Mouse (Mus musculus): Measurements from ENCODE around the gene Fance.

Fance gene

GRCm38 (mm10) chr17:28313212-28313879 is at the start of gene Fance:
Gene Fance, plus strand, starts transcription at chr17:28313519.
- peak; percentile 100 for DNase-seq

GRCm38 (mm10) chr17:28267251-28267650 is 46.1 kb upstream of the Fance start:
- DNase-seq = no peak

DNA sequence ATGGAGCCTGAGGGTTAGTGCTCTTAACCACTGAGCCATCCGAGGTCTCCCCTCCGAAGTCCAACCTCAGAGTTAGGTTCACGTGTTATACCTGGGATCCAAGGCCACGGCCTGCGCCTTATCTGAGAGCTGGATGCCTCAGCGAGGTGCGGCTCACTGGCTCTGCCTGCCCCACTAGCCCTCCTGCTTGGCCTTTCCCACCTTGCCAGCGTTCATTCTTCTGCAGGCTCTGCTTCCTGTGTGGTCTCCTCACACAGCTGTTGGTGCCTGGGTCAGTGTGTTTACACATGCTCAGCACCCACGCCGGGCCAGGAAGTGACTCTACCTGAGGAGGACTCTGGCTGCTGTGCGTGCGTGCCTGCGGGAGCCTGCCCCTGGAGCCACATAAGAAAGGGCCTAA is 43.2 kb upstream of the Fance start:
- DNase-seq = no peak

- no peak for DNase-seq
Measured at GRCm38 (mm10) chr17:28271537-28272266, 41.6 kb upstream of the Fance start.

DNA sequence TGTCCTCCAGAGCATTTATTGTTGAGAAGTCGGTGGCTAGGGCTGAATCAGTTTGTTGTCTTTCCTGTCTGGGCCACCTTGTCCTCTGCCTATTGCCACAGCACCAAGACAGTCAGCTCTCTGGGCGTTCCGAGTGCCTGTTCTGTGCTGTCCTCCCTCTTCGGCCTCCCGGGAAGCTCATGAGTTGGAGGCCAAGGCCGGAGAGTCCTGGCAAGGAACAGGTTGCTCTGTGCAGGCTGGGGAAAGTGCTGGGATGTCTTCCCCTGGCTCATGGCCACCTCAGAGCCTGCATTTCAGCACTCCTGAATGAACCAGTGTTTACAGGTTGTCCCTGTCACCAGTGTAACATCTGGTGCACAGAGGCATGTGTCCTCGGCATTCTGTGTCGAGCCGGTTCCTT is 41.0 kb upstream of the Fance start:
- no peak for DNase-seq

- DNase-seq = peak; percentile 30
Measured at GRCm38 (mm10) chr17:28272837-28273236, 40.5 kb upstream of the Fance start.

DNA sequence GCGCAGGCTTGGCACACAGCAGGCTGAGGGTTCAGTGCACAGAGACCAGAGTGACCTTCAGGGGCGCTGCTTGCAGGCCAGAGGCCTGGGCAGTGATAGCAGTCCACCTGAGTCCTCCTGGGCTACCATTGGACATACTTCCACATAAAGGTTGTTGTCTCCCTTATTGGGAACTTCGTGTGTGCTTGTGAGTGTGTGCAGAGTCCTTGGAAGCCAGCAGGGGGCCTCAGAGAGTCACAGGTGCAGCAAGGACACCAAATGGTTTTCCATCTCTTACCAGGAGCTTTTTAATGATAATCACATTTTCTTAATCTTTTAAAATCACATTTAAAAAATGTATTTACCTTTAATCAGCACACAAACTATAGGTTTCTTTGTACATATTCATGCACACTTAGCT is 38.6 kb upstream of the Fance start:
- no peak for DNase-seq

DNA sequence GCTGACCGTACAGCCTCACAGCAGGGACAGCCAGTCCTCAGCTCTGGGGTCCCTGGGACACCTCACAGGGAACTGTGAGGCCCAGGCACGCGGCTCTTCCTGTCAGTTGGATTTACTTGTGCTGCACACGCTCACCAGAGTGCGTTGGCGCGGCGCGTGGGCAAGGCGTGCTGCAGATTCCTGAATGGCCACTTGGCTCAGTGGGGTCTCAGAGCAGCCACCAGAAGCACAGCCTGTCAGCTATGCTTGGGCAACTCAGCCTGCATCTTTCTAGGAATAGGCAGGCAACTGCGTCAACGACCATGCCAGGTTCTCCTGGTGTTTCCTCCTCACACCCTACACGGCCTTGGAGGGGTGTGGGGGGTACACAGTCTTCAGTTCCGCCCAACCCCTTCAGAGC is 36.1 kb upstream of the Fance start:
- DNase-seq = peak; percentile 65

- no peak for DNase-seq
Measured at GRCm38 (mm10) chr17:28277721-28278120, 35.6 kb upstream of the Fance start.

DNA sequence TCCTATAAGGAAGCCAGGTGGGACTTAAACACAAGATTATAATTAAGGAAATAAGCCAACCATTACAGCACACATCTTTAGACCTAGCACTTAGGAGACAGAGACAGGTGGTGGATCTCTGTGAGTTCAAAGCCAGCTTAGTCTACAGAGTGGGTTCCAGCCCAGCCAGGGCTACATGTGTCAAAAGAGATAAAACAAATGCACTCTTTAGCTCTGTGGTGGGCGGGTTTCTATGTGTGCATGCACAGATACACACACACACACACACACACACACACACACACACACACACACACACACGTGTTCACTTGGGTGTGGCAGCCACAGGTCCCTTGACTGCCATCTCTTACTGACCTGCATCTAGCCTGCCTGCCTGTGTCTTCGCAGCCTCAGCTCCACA is 35.2 kb upstream of the Fance start:
- DNase-seq = no peak

DNA sequence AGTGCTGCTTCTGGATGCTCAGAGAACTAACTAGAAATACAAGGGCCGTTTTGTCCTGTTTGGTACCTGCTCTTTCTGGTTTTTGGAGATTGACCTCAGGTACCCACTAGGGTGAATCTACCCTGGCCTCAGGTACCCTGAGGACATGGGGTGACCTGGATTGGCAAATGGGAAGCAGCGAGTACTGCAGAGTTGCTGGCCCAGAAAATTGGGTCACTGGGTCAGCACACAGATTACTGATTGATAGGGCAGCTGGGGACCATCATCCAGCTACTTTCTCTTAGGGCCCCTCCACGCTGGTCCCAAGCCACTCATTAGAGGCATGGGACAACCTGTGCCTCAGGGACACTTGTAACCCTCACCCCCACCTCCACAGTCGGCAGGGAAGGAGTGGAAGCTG is 34.1 kb upstream of the Fance start:
- DNase-seq = peak; percentile 77

- DNase-seq = peak; percentile 35
Measured at GRCm38 (mm10) chr17:28279780-28280422, 33.4 kb upstream of the Fance start.

DNA sequence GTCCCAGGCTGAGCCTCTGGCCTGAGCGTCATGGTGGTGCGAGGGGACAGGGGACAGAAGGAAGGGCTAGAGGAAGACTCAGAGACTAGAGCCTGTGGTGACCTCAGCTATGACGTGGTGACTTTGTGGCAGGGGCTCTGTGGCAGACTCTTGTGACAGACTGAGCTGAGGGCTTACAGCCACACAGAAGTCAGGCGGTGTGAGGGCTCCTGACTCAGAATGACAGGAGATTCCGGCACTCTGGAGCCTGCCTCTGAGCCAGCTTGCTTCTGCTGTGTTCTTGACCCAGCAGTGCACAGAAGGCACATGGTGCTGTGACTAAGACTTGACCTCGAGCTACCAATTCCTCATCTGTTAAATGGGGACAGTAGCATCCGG is 32.9 kb upstream of the Fance start:
- DNase-seq = peak; percentile 32

- peak; percentile 57 for DNase-seq
Measured at GRCm38 (mm10) chr17:28280831-28281377, 32.4 kb upstream of the Fance start.

DNA sequence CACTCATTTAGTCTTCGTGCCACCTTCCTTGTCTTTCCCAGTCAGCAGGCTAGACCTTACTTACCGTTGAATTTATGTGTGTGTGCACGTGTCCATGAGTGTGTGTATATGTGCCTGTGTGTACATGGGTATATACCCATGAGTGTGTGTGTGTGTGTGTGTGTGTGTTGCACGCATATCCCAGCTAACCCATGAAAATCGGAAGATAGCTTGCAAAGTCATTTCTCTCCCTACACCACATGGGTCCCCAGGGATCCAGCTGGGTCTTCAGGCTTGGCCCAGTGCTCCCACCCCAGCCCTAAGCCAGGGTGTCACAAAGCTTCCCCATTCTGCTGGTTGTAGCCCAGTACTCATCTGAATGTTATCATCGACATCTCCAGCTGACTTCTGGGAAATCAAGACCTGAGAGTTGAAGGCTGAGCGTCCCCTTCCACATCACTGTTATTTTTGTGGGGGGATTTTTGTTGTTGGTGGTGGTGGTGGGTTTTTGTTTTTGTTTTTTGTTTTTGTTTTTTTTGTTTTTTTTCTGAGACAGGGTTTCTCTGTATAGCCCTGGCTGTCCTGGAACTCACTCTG is 31.4 kb upstream of the Fance start:
- DNase-seq = no peak

GRCm38 (mm10) chr17:28283199-28283598 is 30.1 kb upstream of the Fance start:
- no peak for DNase-seq

GRCm38 (mm10) chr17:28286133-28286532 is 27.2 kb upstream of the Fance start:
- no peak for DNase-seq

DNA sequence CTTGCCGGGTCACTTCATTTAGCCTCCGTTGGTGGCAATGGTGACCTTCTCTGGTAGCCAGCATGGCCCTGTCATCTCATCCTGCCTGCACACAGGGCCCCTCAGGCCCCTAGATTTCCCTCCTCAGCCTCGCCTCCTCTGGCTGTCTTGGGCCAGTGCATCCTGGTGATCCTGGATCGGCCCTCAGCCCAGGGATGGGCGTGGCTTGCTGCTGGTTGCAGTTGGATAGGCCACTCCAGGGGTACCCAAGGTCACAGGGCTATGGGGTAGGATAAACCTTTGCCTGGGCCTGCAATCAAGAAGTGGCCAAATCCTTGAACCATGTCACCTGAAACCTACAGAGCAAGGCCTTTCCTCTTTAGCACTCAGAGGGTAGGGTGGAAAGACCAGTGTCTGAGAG is 26.4 kb upstream of the Fance start:
- peak; percentile 35 for DNase-seq

GRCm38 (mm10) chr17:28287578-28287977 is 25.7 kb upstream of the Fance start:
- DNase-seq = peak; percentile 79

GRCm38 (mm10) chr17:28287980-28288379 is 25.3 kb upstream of the Fance start:
- peak; percentile 55 for DNase-seq

DNA sequence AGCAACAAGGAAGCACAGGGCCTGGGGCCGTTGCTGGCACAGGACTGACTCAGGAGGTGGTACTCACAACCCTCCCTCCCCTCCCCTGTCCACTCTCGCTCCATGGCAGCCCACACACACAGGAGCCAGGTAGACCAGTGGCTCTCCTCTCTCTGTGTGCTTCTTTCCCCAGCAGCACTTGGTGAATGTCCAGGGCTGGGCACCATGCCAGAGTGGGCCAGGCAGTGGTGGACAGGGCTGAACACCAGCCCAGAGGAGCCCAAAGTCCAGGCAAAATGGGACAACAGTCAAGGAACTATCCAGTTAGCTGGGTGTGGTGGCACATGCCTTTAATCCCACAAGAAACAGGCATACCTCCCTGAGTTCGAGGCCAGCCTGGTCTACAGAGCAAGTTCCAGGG is 23.1 kb upstream of the Fance start:
- no peak for DNase-seq

DNA sequence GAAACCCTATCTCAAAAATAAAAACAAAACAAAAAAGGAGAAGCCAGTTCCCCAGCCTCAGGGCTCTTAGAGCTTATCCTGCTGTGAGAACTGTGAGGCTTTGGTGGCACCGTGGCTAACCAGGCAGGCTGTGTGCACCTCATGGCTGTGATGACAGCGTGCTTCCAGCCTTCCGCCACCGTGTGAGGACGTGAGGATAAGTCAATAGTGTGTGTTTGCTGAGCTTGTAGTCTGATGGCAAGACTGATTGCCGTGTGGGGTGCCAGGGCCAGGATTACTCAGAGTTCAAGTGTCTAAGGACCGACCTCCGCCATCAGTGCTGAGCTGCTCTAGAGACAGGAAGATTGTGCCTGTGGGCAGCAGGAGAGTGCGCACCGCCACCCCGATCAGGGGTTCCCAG is 22.6 kb upstream of the Fance start:
- DNase-seq = no peak

DNA sequence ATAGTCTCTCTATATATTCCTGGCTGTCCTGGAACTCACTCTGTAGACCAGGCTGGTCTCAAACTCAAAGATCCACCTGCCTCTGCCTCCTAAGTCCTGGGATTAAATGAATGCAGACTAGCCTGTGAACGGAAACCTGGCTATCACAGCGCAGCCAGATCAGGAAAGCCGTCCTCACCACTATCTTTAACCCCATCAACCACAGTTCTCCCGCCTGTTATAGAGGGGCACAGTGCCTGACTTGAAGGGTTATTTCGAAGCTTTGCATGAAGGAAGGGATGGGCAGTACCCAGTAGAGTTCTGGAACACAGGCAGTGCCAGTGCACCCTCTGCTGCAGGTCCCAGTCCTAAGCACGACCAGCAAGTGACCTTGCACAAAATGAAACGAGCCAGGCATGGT is 22.0 kb upstream of the Fance start:
- DNase-seq = no peak

GRCm38 (mm10) chr17:28293716-28294115 is 19.6 kb upstream of the Fance start:
- DNase-seq = no peak
